Mouse (Mus musculus) gonadal fat pad, adult 2 months (tissue): ENCODE results near the gene Gpx7. TPM values are rescaled to one million over a fixed set of nuclear protein-coding genes. Genes with fewer than 3 reads are reported as not detected.

ENCODE experiments used
- polyA plus RNA-seq: library from polyadenylated mRNA; depleted of rRNA; stranded (reverse); fragments of >200 nt; gene quantifications from 2 replicates; pipeline ENCODE4 v1.2.3, GENCODE M21; 2012; rRNA removed

Gene Gpx7
- polyA plus RNA-seq, 1 experiment, result 31.5 TPM

Other genes with a start within 250 kb of the Gpx7 start
- 149 and 228 TPM in 2 replicates for gene Echdc2, start 241.5 kb downstream of the Gpx7 start, polyA plus RNA-seq
- 3.9 and 4.5 TPM in 2 replicates for gene Zyg11a, start 188.9 kb downstream of the Gpx7 start, polyA plus RNA-seq
- 11.5 and 12.1 TPM in 2 replicates for gene Zyg11b, start 105.9 kb downstream of the Gpx7 start, polyA plus RNA-seq
- gene Coa7, start 78.8 kb downstream of the Gpx7 start, polyA plus RNA-seq, result 14.3 and 15.2 TPM in 2 replicates
- 0.79 and 1.3 TPM in 2 replicates for gene Shisal2a, start 23.6 kb downstream of the Gpx7 start, polyA plus RNA-seq
- 31.2 and 40.7 TPM in 2 replicates for gene Tut4, start 52.5 kb upstream of the Gpx7 start, polyA plus RNA-seq
- gene Prpf38a, start 172.4 kb upstream of the Gpx7 start, polyA plus RNA-seq, result 7.5 and 8.7 TPM in 2 replicates
- gene Orc1, start 172.5 kb upstream of the Gpx7 start, polyA plus RNA-seq, result 0.22 and 0.36 TPM in 2 replicates
- gene Cc2d1b, start 213.0 kb upstream of the Gpx7 start, polyA plus RNA-seq, result 34.8 and 41.4 TPM in 2 replicates